Mouse (Mus musculus) liver, embryonic 11.5 days (tissue): ENCODE data around the gene Kansl3. TPM values are rescaled to one million over a fixed set of nuclear protein-coding genes. Genes with fewer than 3 reads are reported as not detected.

Experiments used
- ATAC-seq: fragments of 200-750 bp; cut with Nextera tagmentation; replicated peaks from 2 replicates; pipeline ENCODE4 v1.8.0; 2017; ENCODE audit warnings: moderate number of reproducible peaks, mild to moderate bottlenecking, moderate TSS enrichment, moderate library complexity; ENCODE audit not compliant: low FRiP score
- DNase-seq: peaks from one replicate; pipeline ENCODE4 v3.0.0-alpha.2; 2017; ENCODE audit warnings: low spot score
- H3K27ac ChIP-seq: fragments of 300-500 bp; sonication (generic); 2 replicates; pipeline ENCODE4 v1.5.1; 2014; ENCODE audit warnings: mild to moderate bottlenecking, low read depth, low read length, control low read depth
- H3K27me3 ChIP-seq: fragments of 300-500 bp; sonication (generic); replicated peaks from 2 replicates; pipeline ENCODE4 v1.6.1; 2014; ENCODE audit warnings: low read length, mixed read lengths; ENCODE audit not compliant: control insufficient read depth, insufficient read depth
- H3K36me3 ChIP-seq: fragments of 300-500 bp; sonication (generic); 2 replicates; pipeline ENCODE4 v1.6.1; 2014; ENCODE audit warnings: mild to moderate bottlenecking, low read length, moderate library complexity, mixed read lengths; ENCODE audit not compliant: control insufficient read depth, insufficient read depth
- H3K4me1 ChIP-seq: fragments of 300-500 bp; sonication (generic); replicated peaks from 2 replicates; pipeline ENCODE4 v1.6.1; 2014; ENCODE audit warnings: low read length, mixed read lengths; ENCODE audit not compliant: control insufficient read depth, insufficient read depth
- H3K4me2 ChIP-seq: fragments of 300-500 bp; sonication (generic); 2 replicates; pipeline ENCODE4 v1.6.1; 2014; ENCODE audit warnings: mild to moderate bottlenecking, control low read depth, moderate library complexity
- H3K4me3 ChIP-seq: fragments of 300-500 bp; sonication (generic); 2 replicates; pipeline ENCODE4 v1.5.1; 2014; ENCODE audit warnings: low read depth, low read length, control low read depth
- H3K9ac ChIP-seq: fragments of 300-500 bp; sonication (generic); 2 replicates; pipeline ENCODE4 v1.6.1; 2014; ENCODE audit warnings: low read depth, low read length, control low read depth
- H3K9me3 ChIP-seq: fragments of 300-500 bp; sonication (generic); 2 replicates; pipeline ENCODE4 v1.6.1; 2016; ENCODE audit warnings: low read length, inconsistent platforms, mixed read lengths; ENCODE audit not compliant: control insufficient read depth
- WGBS: fragments of 180-500 bp; shearing (Covaris S2); extraction: QIAGEN DNeasy Blood & Tissue Kit; methylation state at CpG from one replicate; pipeline ENCODE4 v1.1.7; 2014; 5-methylcytosine and 5-hydroxymethylcytosine counted together
- polyA plus RNA-seq: library from polyadenylated mRNA; unstranded; fragments of >200 nt; fragmentation: Nextera tagmentation; extraction: Ambion mirVana; gene quantifications from 2 replicates; pipeline ENCODE4 v1.2.1, GENCODE M21; 2014

Gene Kansl3
- polyA plus RNA-seq, 1 experiment from 2014 or later = 27.9 TPM

DNA sequence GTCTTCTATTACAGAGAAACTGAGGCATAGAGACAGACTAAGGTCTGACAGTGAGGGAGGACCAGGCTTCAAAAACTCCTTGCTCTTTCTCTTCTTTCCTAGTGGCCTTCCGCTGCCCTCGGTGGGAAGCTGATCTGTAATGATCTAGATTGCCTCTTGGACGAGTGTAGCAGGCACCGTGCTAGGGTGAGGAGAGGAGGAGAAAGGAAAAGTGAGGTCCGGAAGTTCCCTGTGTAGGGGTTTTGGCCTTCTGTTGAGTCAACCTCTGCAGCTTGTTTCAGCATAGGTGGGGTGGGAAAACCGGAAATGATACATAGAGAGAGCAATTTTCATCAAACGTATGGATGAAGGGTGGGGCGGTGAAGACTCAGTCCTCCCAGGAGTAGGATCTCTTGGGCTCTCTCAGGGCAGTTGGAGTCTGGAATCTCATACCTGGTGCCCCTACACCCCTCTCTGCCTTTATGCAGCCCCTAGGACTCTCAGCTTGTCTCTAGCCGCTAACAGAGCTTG, 60.0 kb downstream of the Kansl3 start:
- WGBS = 60% methylated on average over 9 of the region's 9 CpGs
- no peak for ATAC-seq

GRCm38 (mm10) chr1:36308451-36308901, 60.5 kb downstream of the Kansl3 start:
- Histone ChIP-seq H3K4me2 (peak overlapping the region; percentile 96), H3K9ac (peak overlapping the region; percentile 71), H3K9me3 (no peaks in the 10 kb centered on the region), H3K27me3 (peaks cover 28% of the 10 kb centered on the region), H3K4me1 (peaks cover 11% of the 10 kb centered on the region), H3K36me3 (no peaks in the 10 kb centered on the region), H3K27ac (no peak overlapping the region), H3K4me3 (peak overlapping the region; percentile 72)
- DNase-seq (no peak), ATAC-seq (no peak)
- WGBS = 9% methylated on average over 12 of the region's 12 CpGs

More for the DNA sequence above, 60.0 kb downstream of the Kansl3 start:
- Histone ChIP-seq H3K4me2 (peak overlapping the region; percentile 96), H3K27me3 (peaks cover 24% of the 10 kb centered on the region), H3K4me1 (peaks cover 11% of the 10 kb centered on the region), H3K27ac (no peak overlapping the region), H3K36me3 (no peaks in the 10 kb centered on the region), H3K9me3 (no peaks in the 10 kb centered on the region), H3K4me3 (peak overlapping the region; percentile 8; the same call in 1 of the 2 replicates), H3K9ac (no peak overlapping the region)
- DNase-seq = no peak

GRCm38 (mm10) chr1:36307495-36308280, 61.3 kb downstream of the Kansl3 start, which contains the start of gene Arid5a:
Gene Arid5a (plus strand): TSS chr1:36307733.
- peak within 1 kb of the TSS; percentile 96 for H3K4me2 ChIP-seq
- peak within 1 kb of the TSS; percentile 72 for H3K4me3 ChIP-seq
- WGBS = 1% methylated on average over 65 of the region's 65 CpGs
- H3K27ac ChIP-seq = peak within 1 kb of the TSS; percentile 64
- peak within 1 kb of the TSS; percentile 71 for H3K9ac ChIP-seq
- peaks cover 14% of the 10 kb centered on the region for H3K4me1 ChIP-seq
- ATAC-seq (peak; percentile 93), DNase-seq (peak; percentile 87)
- no peaks in the 10 kb centered on the region for H3K9me3 ChIP-seq
- H3K36me3 ChIP-seq = no peaks in the 10 kb centered on the region
- H3K27me3 ChIP-seq = peaks cover 34% of the 10 kb centered on the region

- Histone ChIP-seq H3K4me3 (0 out of 2 replicates have a peak overlapping the region, but pooled peaks have one; percentile 72), H3K9ac (no peak overlapping the region), H3K27ac (no peak overlapping the region), H3K4me2 (no peak overlapping the region), H3K9me3 (no peaks in the 10 kb centered on the region), H3K36me3 (no peaks in the 10 kb centered on the region), H3K27me3 (peaks cover 40% of the 10 kb centered on the region), H3K4me1 (peaks cover 14% of the 10 kb centered on the region)
- DNase-seq (no peak), ATAC-seq (no peak)
- WGBS = 45% methylated on average over 7 of the region's 7 CpGs
Measured at GRCm38 (mm10) chr1:36307121-36307494, 61.9 kb downstream of the Kansl3 start.

- H3K36me3 ChIP-seq = no peaks in the 10 kb centered on the region
- WGBS = 75% methylated on average over 6 of the region's 6 CpGs
- H3K4me1 ChIP-seq = peaks cover 14% of the 10 kb centered on the region
- no peak overlapping the region for H3K4me3 ChIP-seq
- no peaks in the 10 kb centered on the region for H3K9me3 ChIP-seq
- H3K4me2 ChIP-seq = no peak overlapping the region
- no peak for ATAC-seq
- peaks cover 49% of the 10 kb centered on the region for H3K27me3 ChIP-seq
- no peak overlapping the region for H3K27ac ChIP-seq
- DNase-seq = no peak
- no peak overlapping the region for H3K9ac ChIP-seq
Measured at GRCm38 (mm10) chr1:36306120-36306519, 62.9 kb downstream of the Kansl3 start.

GRCm38 (mm10) chr1:36304764-36305163, 64.2 kb downstream of the Kansl3 start:
- WGBS = 64% methylated on average over 7 of the region's 7 CpGs
- Histone ChIP-seq H3K9me3 (no peaks in the 10 kb centered on the region), H3K9ac (no peak overlapping the region), H3K27me3 (peaks cover 61% of the 10 kb centered on the region), H3K27ac (no peak overlapping the region), H3K4me1 (peaks cover 13% of the 10 kb centered on the region), H3K4me2 (no peak overlapping the region), H3K4me3 (no peak overlapping the region), H3K36me3 (no peaks in the 10 kb centered on the region)
- no peak for DNase-seq
- no peak for ATAC-seq

DNA sequence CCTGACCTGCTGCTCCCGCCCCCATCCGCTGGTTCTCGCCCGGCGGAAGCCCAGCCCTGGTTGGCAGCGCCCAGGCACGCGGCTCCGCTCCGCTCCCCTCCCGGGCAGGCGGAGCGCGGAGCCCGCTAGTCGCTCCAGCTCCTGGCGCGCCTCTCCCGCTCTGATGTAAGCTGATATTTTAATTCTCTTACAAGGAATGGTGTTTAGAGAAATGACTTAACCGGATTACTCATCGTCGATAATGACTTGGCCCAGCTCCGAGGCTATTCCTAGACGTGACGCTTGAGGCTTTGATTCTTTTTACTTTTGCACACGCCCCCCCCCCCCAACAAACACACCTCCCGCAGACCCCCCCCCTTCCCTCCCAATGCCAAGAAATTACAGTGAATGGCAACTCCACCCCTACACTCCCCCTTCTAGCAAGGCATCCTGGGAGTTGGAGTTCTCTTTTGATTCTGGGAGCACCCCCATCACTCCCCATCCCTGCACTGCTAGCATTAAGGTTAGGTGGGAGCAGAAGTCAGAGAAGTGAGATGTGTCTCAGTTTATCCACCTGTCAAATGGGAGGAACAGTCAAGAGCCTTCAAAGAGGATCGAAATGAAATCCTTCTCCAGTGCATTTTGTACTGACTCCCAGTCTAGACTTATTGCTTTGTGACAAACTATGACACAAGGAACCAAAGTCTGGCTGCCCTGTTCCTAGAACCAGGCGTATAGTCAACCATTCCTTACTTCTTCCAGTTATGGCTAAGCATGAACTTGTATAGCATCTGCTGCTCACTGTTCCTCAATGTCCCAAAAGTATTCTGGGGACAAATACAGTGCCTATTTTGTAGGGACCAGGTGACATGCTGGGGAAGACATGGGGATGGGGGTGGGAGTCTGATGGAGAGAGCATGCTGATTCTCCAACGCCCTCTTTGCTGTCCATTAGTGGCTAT, 65.3 kb downstream of the Kansl3 start:
- ATAC-seq = no peak
- DNase-seq = no peak

GRCm38 (mm10) chr1:36302957-36303356, 66.0 kb downstream of the Kansl3 start:
- H3K4me1 ChIP-seq = peaks cover 3% of the 10 kb centered on the region; the same call in 1 of the 2 replicates
- WGBS = 19% methylated on average over 9 of the region's 9 CpGs
- H3K4me2 ChIP-seq = peak overlapping the region; percentile 67
- DNase-seq = no peak
- no peaks in the 10 kb centered on the region for H3K9me3 ChIP-seq
- H3K4me3 ChIP-seq = peak overlapping the region; percentile 36
- no peak for ATAC-seq
- peaks cover 65% of the 10 kb centered on the region for H3K27me3 ChIP-seq
- H3K27ac ChIP-seq = no peak overlapping the region
- no peak overlapping the region for H3K9ac ChIP-seq
- no peaks in the 10 kb centered on the region for H3K36me3 ChIP-seq

More for the DNA sequence above, 65.3 kb downstream of the Kansl3 start:
- Histone ChIP-seq H3K4me2 (peak overlapping the region; percentile 67), H3K9ac (no peak overlapping the region), H3K27me3 (peaks cover 60% of the 10 kb centered on the region), H3K4me1 (peaks cover 6% of the 10 kb centered on the region), H3K36me3 (no peaks in the 10 kb centered on the region), H3K9me3 (no peaks in the 10 kb centered on the region), H3K4me3 (peak overlapping the region; percentile 36), H3K27ac (no peak overlapping the region)
- 8% methylated on average over 30 of the region's 30 CpGs for whole genome bisulfite sequencing
